Comparison of ENCODE assay signal across 8 mouse cellular contexts in genomic region chr6:120822307-120822928, GRCm38 (mm10). TPM values are rescaled to one million over a fixed set of nuclear protein-coding genes. Genes with fewer than 3 reads are reported as not detected.
A peak's percentile ranks its signal among the peaks of the same experiment; 100 is the strongest.
DNase-seq lines count a peak whose midpoint lies in the region; ATAC-seq and TF ChIP-seq lines count a peak whose summit lies in the region.

Atp6v1e1 (minus strand) TSS chr6:120822793.

- H3K4me3 ChIP-seq in bone marrow macrophage, adult 2 months (ENCODE audit: insufficient read depth, low read length), result peak within 1 kb of the TSS; percentile 82
- peak within 1 kb of the TSS; percentile 75 for H3K4me3 ChIP-seq in embryonic fibroblast, embryonic 13.5 days (ENCODE audit: insufficient read depth, low read length)
- H3K4me3 ChIP-seq in heart, embryonic 10.5 days, result peak within 1 kb of the TSS; percentile 81
- peak within 1 kb of the TSS; percentile 80 for H3K4me3 ChIP-seq in kidney, embryonic 15.5 days (replicated peaks)

- peak within 1 kb of the TSS; percentile 72 for H3K9ac ChIP-seq in kidney, embryonic 15.5 days

- WGBS in heart, embryonic 10.5 days, result under 1% methylated on average over 41 of the region's 41 CpGs
- WGBS in kidney, embryonic 15.5 days, result under 1% methylated on average over 41 of the region's 41 CpGs

- no peaks in the 10 kb centered on the region for H3K27me3 ChIP-seq in heart, embryonic 10.5 days (ENCODE audit: insufficient read depth, poor library complexity, severe bottlenecking)
- peaks cover 3% of the 10 kb centered on the region; the same call in 1 of the 2 replicates for H3K27me3 ChIP-seq in kidney, embryonic 15.5 days

- TF ChIP-seq CTCF in bone marrow macrophage, adult 2 months (IDR thresholded peaks at IDR 0.05; ENCODE audit: low read depth, low read length), result no peak
- no peak for TF ChIP-seq CTCF in embryonic fibroblast, embryonic 13.5 days (IDR thresholded peaks at IDR 0.05; ENCODE audit: borderline replicate concordance, insufficient read depth, low read length)

- H3K4me1 ChIP-seq in bone marrow macrophage, adult 2 months (ENCODE audit: control insufficient read depth, insufficient read depth, low read length), result peaks cover 6% of the 10 kb centered on the region
- no peaks in the 10 kb centered on the region for H3K4me1 ChIP-seq in embryonic fibroblast, embryonic 13.5 days (ENCODE audit: control insufficient read depth, insufficient read depth, low read length)
- H3K4me1 ChIP-seq in heart, embryonic 10.5 days, result peaks cover 13% of the 10 kb centered on the region
- H3K4me1 ChIP-seq in kidney, embryonic 15.5 days, result peaks cover 21% of the 10 kb centered on the region

- H3K27ac ChIP-seq in bone marrow macrophage, adult 2 months (ENCODE audit: insufficient read depth, low read depth, low read length), result peak within 1 kb of the TSS; percentile 94
- H3K27ac ChIP-seq in embryonic fibroblast, embryonic 13.5 days (ENCODE audit: insufficient read depth, low read length), result peak within 1 kb of the TSS; percentile 13; the same call in 1 of the 2 replicates
- H3K27ac ChIP-seq in heart, embryonic 10.5 days, result peak within 1 kb of the TSS; percentile 88
- H3K27ac ChIP-seq in kidney, embryonic 15.5 days, result peak within 1 kb of the TSS; percentile 95

- DNase-seq in A20 (ENCODE audit: low read depth, low spot score), result peak; percentile 97
- DNase-seq in heart, embryonic 10.5 days (ENCODE audit: low spot score), result peak; percentile 98
- DNase-seq in liver, result peak; percentile 95
- DNase-seq in spleen, postnatal 4 days (ENCODE audit: low spot score in 2 of 2), result peak; percentile 92 to 94

- peak; percentile 97 for ATAC-seq in kidney, embryonic 15.5 days (replicated peaks; ENCODE audit: low FRiP score)
- ATAC-seq in monocyte, adult 5-6 weeks (replicated peaks; ENCODE audit: insufficient number of reproducible peaks, low FRiP score, low TSS enrichment, poor library complexity, severe bottlenecking), result peak; percentile 95

- H3K4me2 ChIP-seq in kidney, embryonic 15.5 days, result peak within 1 kb of the TSS; percentile 62

- peaks cover 20% of the 10 kb centered on the region for H3K36me3 ChIP-seq in heart, embryonic 10.5 days
- H3K36me3 ChIP-seq in kidney, embryonic 15.5 days, result peaks cover 20% of the 10 kb centered on the region

- peak; percentile 93; the same call in 1 of the 2 replicates for TF ChIP-seq POLR2A in bone marrow macrophage, adult 2 months (IDR thresholded peaks at IDR 0.05; ENCODE audit: borderline replicate concordance, low read depth, low read length)
- peak; percentile 90 for TF ChIP-seq POLR2A in embryonic fibroblast, embryonic 13.5 days (IDR thresholded peaks at IDR 0.05; ENCODE audit: low read depth, low read length)

- H3K9me3 ChIP-seq in heart, embryonic 10.5 days, result no peaks in the 10 kb centered on the region
- H3K9me3 ChIP-seq in kidney, embryonic 15.5 days (replicated peaks), result 0 out of 2 replicates have a peak, but pooled peaks cover under 1% of the 10 kb centered on the region

RNA-seq across cellular contexts. Expression of gene Atp6v1e1, which starts in this region (rescaled TPM):
- polyA plus RNA-seq in bone marrow macrophage, adult 2 months (2012; ENCODE audit: insufficient read depth, insufficient read length, missing spikeins), result 283 and 322 TPM in 2 replicates
- 203 and 221 TPM in 2 replicates for polyA plus RNA-seq in embryonic fibroblast, embryonic 13.5 days (2011; ENCODE audit: insufficient read length, low read depth, missing spikeins)
- 135 and 144 TPM in 2 replicates for polyA plus RNA-seq in heart, embryonic 10.5 days (2016; fragmentation: Nextera tagmentation; extraction: Ambion mirVana)
- 153 and 155 TPM in 2 replicates for polyA plus RNA-seq in kidney, embryonic 15.5 days (2015; fragmentation: Nextera tagmentation; extraction: Ambion mirVana)
- total RNA-seq in monocyte, adult 5-6 weeks (2017), result 188 to 275 TPM (median 228 TPM) in 3 replicates

Comparison
In these comparisons a context has a peak if more than half of its experiments do, and no peak if none do; other contexts are left out.
1. Peak in every context shown above with its lines: DNase-seq, ATAC-seq, H3K4me3 ChIP-seq and H3K27ac ChIP-seq.
2. H3K27ac ChIP-seq: peak in every context shown above with its lines; median percentile 95 in kidney, embryonic 15.5 days; 94 in bone marrow macrophage, adult 2 months; 88 in heart, embryonic 10.5 days; 13 in embryonic fibroblast, embryonic 13.5 days.